Mouse (Mus musculus): ENCODE results near the gene Prrc2b. TPM values are rescaled to one million over a fixed set of nuclear protein-coding genes. Genes with fewer than 3 reads are reported as not detected.

Prrc2b gene
- polyA plus RNA-seq, 1 experiment = 5.5 TPM

- Histone ChIP-seq H3K4me1 (ENCODE audit: control insufficient read depth, insufficient read depth, low read length) (peaks cover 4% of the 10 kb centered on the region; the same call in 1 of the 2 replicates), H3K36me3 (ENCODE audit: control insufficient read depth, insufficient read depth, low read length) (no peaks in the 10 kb centered on the region), H3K27me3 (ENCODE audit: control insufficient read depth, insufficient read depth, low read length) (no peaks in the 10 kb centered on the region), H3K27ac (ENCODE audit: control insufficient read depth, insufficient read depth, low read depth, low read length) (no peak overlapping the region), H3K4me3 (ENCODE audit: control insufficient read depth, low read depth, low read length) (no peak overlapping the region)
- no peak for TF ChIP-seq POLR2A (IDR thresholded peaks at IDR 0.05; ENCODE audit: control insufficient read depth, low read depth, low read length)
- TF ChIP-seq CTCF (IDR thresholded peaks at IDR 0.05; ENCODE audit: control insufficient read depth, insufficient read depth, insufficient replicate concordance, low read depth, low read length) = no peak
Observed at GRCm38 (mm10) chr2:32182676-32183296, 31.9 kb downstream of the Prrc2b start.

GRCm38 (mm10) chr2:32187019-32187551, 36.2 kb downstream of the Prrc2b start:
- H3K4me3 ChIP-seq (ENCODE audit: control insufficient read depth, low read depth, low read length) = no peak overlapping the region
- H3K27me3 ChIP-seq (ENCODE audit: control insufficient read depth, insufficient read depth, low read length) = no peaks in the 10 kb centered on the region
- H3K27ac ChIP-seq (ENCODE audit: control insufficient read depth, insufficient read depth, low read depth, low read length) = no peak overlapping the region
- peaks cover 4% of the 10 kb centered on the region; the same call in 1 of the 2 replicates for H3K4me1 ChIP-seq (ENCODE audit: control insufficient read depth, insufficient read depth, low read length)
- H3K36me3 ChIP-seq (ENCODE audit: control insufficient read depth, insufficient read depth, low read length) = no peaks in the 10 kb centered on the region
- no peak for TF ChIP-seq CTCF (IDR thresholded peaks at IDR 0.05; ENCODE audit: control insufficient read depth, insufficient read depth, insufficient replicate concordance, low read depth, low read length)
- TF ChIP-seq POLR2A (IDR thresholded peaks at IDR 0.05; ENCODE audit: control insufficient read depth, low read depth, low read length) = no peak

GRCm38 (mm10) chr2:32187649-32188048, 36.8 kb downstream of the Prrc2b start:
- no peak for TF ChIP-seq CTCF (IDR thresholded peaks at IDR 0.05; ENCODE audit: control insufficient read depth, insufficient read depth, insufficient replicate concordance, low read depth, low read length)
- TF ChIP-seq POLR2A (IDR thresholded peaks at IDR 0.05; ENCODE audit: control insufficient read depth, low read depth, low read length) = no peak
- Histone ChIP-seq H3K27me3 (ENCODE audit: control insufficient read depth, insufficient read depth, low read length) (no peaks in the 10 kb centered on the region), H3K36me3 (ENCODE audit: control insufficient read depth, insufficient read depth, low read length) (no peaks in the 10 kb centered on the region), H3K4me3 (ENCODE audit: control insufficient read depth, low read depth, low read length) (no peak overlapping the region), H3K27ac (ENCODE audit: control insufficient read depth, insufficient read depth, low read depth, low read length) (no peak overlapping the region), H3K4me1 (ENCODE audit: control insufficient read depth, insufficient read depth, low read length) (peaks cover 1% of the 10 kb centered on the region; the same call in 1 of the 2 replicates)

GRCm38 (mm10) chr2:32189060-32189681, 38.3 kb downstream of the Prrc2b start:
- TF ChIP-seq CTCF (IDR thresholded peaks at IDR 0.05; ENCODE audit: control insufficient read depth, insufficient read depth, insufficient replicate concordance, low read depth, low read length) (no peak), POLR2A (IDR thresholded peaks at IDR 0.05; ENCODE audit: control insufficient read depth, low read depth, low read length) (no peak)
- H3K27ac ChIP-seq (ENCODE audit: control insufficient read depth, insufficient read depth, low read depth, low read length) = no peak overlapping the region
- no peaks in the 10 kb centered on the region for H3K27me3 ChIP-seq (ENCODE audit: control insufficient read depth, insufficient read depth, low read length)
- no peak overlapping the region for H3K4me3 ChIP-seq (ENCODE audit: control insufficient read depth, low read depth, low read length)
- H3K4me1 ChIP-seq (ENCODE audit: control insufficient read depth, insufficient read depth, low read length) = no peaks in the 10 kb centered on the region
- H3K36me3 ChIP-seq (ENCODE audit: control insufficient read depth, insufficient read depth, low read length) = no peaks in the 10 kb centered on the region

DNA sequence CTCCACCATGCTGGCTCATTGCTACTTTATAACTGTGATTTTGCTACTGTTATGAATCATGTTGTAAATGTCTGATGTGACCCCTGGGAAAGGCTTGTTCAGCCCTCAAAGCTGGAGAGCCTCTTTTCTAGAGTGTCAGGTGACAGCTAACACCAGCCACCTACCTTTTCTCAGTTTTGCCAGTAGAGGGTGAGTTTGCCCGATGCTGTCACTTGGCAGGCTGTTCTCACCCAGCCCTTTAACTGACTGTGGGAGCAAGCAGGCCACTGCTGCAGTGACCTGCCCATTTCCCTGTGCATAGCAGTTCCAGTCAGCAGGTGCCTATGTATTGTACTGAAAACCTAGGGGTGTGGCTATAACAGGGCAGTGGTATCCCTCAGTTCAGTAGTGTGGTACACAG, 39.7 kb downstream of the Prrc2b start:
- TF ChIP-seq CTCF (IDR thresholded peaks at IDR 0.05; ENCODE audit: control insufficient read depth, insufficient read depth, insufficient replicate concordance, low read depth, low read length) (no peak), POLR2A (IDR thresholded peaks at IDR 0.05; ENCODE audit: control insufficient read depth, low read depth, low read length) (no peak)
- H3K27ac ChIP-seq (ENCODE audit: control insufficient read depth, insufficient read depth, low read depth, low read length) = no peak overlapping the region
- no peaks in the 10 kb centered on the region for H3K4me1 ChIP-seq (ENCODE audit: control insufficient read depth, insufficient read depth, low read length)
- H3K27me3 ChIP-seq (ENCODE audit: control insufficient read depth, insufficient read depth, low read length) = no peaks in the 10 kb centered on the region
- H3K36me3 ChIP-seq (ENCODE audit: control insufficient read depth, insufficient read depth, low read length) = no peaks in the 10 kb centered on the region
- H3K4me3 ChIP-seq (ENCODE audit: control insufficient read depth, low read depth, low read length) = no peak overlapping the region

DNA sequence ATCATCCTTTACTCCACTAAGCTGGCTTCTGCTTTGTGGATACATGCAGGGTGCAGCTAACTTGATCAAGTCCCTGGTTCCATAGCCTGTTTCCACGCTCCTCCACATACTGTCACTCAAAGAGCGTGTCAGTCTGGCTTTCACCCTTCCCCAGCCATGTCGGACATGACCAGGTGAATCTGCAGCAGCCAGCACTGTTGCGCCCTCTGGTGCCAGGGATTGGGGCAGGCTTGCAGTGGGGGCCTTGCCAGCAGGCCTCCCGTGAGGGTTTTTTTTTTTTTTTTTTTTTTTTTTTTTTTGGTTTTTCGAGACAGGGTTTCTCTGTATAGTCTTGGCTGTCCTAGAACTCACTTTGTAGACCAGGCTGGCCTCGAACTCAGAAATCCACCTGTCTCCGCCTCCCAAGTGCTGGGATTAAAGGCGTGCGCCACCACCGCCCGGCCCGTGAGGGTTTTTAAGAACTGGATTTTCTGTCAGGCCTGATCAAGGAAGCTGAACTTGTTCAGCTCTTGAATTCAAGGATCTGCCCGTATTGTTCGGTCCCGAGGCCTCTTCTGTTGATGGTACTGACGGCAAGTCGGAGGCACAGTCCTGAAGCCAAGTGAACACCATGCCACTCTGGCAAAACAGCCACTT, 41.1 kb downstream of the Prrc2b start:
- TF ChIP-seq POLR2A (IDR thresholded peaks at IDR 0.05; ENCODE audit: control insufficient read depth, low read depth, low read length) = no peak
- peak; percentile 41; the same call in 1 of the 2 replicates for TF ChIP-seq CTCF (IDR thresholded peaks at IDR 0.05; ENCODE audit: control insufficient read depth, insufficient read depth, insufficient replicate concordance, low read depth, low read length)
- Histone ChIP-seq H3K4me1 (ENCODE audit: control insufficient read depth, insufficient read depth, low read length) (no peaks in the 10 kb centered on the region), H3K27ac (ENCODE audit: control insufficient read depth, insufficient read depth, low read depth, low read length) (no peak overlapping the region), H3K27me3 (ENCODE audit: control insufficient read depth, insufficient read depth, low read length) (no peaks in the 10 kb centered on the region), H3K4me3 (ENCODE audit: control insufficient read depth, low read depth, low read length) (no peak overlapping the region), H3K36me3 (ENCODE audit: control insufficient read depth, insufficient read depth, low read length) (no peaks in the 10 kb centered on the region)

DNA sequence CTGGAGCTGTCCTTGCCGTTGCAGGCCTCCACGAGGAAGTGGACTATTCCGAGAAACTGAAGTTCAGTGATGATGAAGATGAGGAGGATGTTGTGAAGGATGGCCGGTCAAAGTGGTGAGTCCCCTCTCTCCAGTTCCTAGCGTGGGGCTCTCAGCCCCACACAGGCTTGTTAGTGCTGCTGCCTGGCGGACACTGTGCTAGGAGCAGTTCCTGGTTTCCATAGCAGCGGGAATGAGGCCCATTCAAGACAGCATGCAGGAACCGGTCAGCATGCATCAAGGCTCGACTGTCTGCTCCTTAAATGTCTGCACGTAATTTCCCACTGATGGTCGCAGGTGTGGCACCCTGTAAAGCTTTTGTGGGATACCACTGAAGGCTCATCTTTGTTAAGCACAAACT, 48.1 kb downstream of the Prrc2b start:
- Histone ChIP-seq H3K27me3 (ENCODE audit: control insufficient read depth, insufficient read depth, low read length) (no peaks in the 10 kb centered on the region), H3K4me1 (ENCODE audit: control insufficient read depth, insufficient read depth, low read length) (no peaks in the 10 kb centered on the region), H3K36me3 (ENCODE audit: control insufficient read depth, insufficient read depth, low read length) (no peaks in the 10 kb centered on the region), H3K27ac (ENCODE audit: control insufficient read depth, insufficient read depth, low read depth, low read length) (no peak overlapping the region), H3K4me3 (ENCODE audit: control insufficient read depth, low read depth, low read length) (no peak overlapping the region)
- no peak for TF ChIP-seq POLR2A (IDR thresholded peaks at IDR 0.05; ENCODE audit: control insufficient read depth, low read depth, low read length)
- TF ChIP-seq CTCF (IDR thresholded peaks at IDR 0.05; ENCODE audit: control insufficient read depth, insufficient read depth, insufficient replicate concordance, low read depth, low read length) = no peak

Data from testis, adult 2 months (tissue).